Mouse (Mus musculus) ES-E14 (cell line): ENCODE results near the gene Gpr89. TPM values are rescaled to one million over a fixed set of nuclear protein-coding genes. Genes with fewer than 3 reads are reported as not detected.

Source experiments
- DNase-seq: peaks from one replicate; pipeline ENCODE4 v3.0.0-alpha.2; 2013; ENCODE audit warnings: low read depth, low spot score
- H3K27ac ChIP-seq: 2 replicates; pipeline ENCODE4 v1.5.1; 2012; ENCODE audit warnings: low read depth, mild to moderate bottlenecking, low read length, moderate library complexity, mixed read lengths; ENCODE audit not compliant: poor library complexity, insufficient read depth, severe bottlenecking
- H3K36me3 ChIP-seq: 2 replicates; pipeline ENCODE4 v1.6.1; 2012; ENCODE audit warnings: mild to moderate bottlenecking, low read length, moderate library complexity, mixed read lengths; ENCODE audit not compliant: control insufficient read depth, poor library complexity, insufficient read depth, severe bottlenecking
- H3K4me1 ChIP-seq, 2 experiments: fragments of 150-350 bp in 1 of 2; sonication (generic) in 1 of 2; 2 replicates each; pipeline ENCODE4 v1.6.1; 2012; ENCODE audit warnings: low read length in 2 of 2, mild to moderate bottlenecking in 1 of 2, mixed read lengths in 1 of 2; ENCODE audit not compliant: control insufficient read depth in 2 of 2, insufficient read depth in 2 of 2, poor library complexity in 1 of 2
- H3K4me3 ChIP-seq, 2 experiments: fragments of 150-350 bp in 1 of 2; sonication (generic) in 1 of 2; 2 replicates each; pipeline ENCODE4 v1.5.1; 2012; ENCODE audit warnings: low read length in 2 of 2, low read depth in 1 of 2, mild to moderate bottlenecking in 1 of 2, mixed read lengths in 1 of 2; ENCODE audit not compliant: insufficient read depth in 1 of 2, poor library complexity in 1 of 2, severe bottlenecking in 1 of 2
- H3K9ac ChIP-seq: 2 replicates; pipeline ENCODE4 v1.6.1; 2012; ENCODE audit warnings: low read depth, mild to moderate bottlenecking, low read length, mixed read lengths; ENCODE audit not compliant: poor library complexity, insufficient read depth, severe bottlenecking
- H3K9me3 ChIP-seq: fragments of 150-350 bp; sonication (generic); 2 replicates; pipeline ENCODE4 v1.6.1; 2012; ENCODE audit warnings: low read depth, mild to moderate bottlenecking, low read length; ENCODE audit not compliant: control insufficient read depth, insufficient read depth
- CHD2 ChIP-seq: IDR thresholded peaks from 2 replicates; pipeline ENCODE4 v1.6.1; 2014; ENCODE audit warnings: mild to moderate bottlenecking, low read depth, low read length, inconsistent platforms
- HCFC1 ChIP-seq: IDR thresholded peaks from 2 replicates; pipeline ENCODE4 v1.6.1; 2012; ENCODE audit warnings: low read length, inconsistent platforms, borderline replicate concordance; ENCODE audit not compliant: insufficient read depth
- MAFK ChIP-seq: IDR thresholded peaks from 2 replicates; pipeline ENCODE4 v1.6.1; 2014; ENCODE audit warnings: mild to moderate bottlenecking, low read depth, low read length, inconsistent platforms; ENCODE audit not compliant: insufficient read depth
- ZC3H11A ChIP-seq: IDR thresholded peaks from 2 replicates; pipeline ENCODE4 v1.6.1; 2012; ENCODE audit warnings: low read depth, mild to moderate bottlenecking, inconsistent platforms, low read length, borderline replicate concordance
- ZNF384 ChIP-seq: IDR thresholded peaks from 2 replicates; pipeline ENCODE4 v1.6.1; 2012; ENCODE audit warnings: low read depth, low read length, inconsistent platforms
- in situ Hi-C, 2 experiments: fragments of 600-800 bp; cut with MboI; formaldehyde crosslinking; loops; one replicate each; pipeline ENCODE4 v1.15.1; 2025; ENCODE audit warnings: low sequenced_read_pairs in 2 of 2, inconsistent platforms in 1 of 2; ENCODE audit not compliant: unreplicated experiment in 2 of 2
- total RNA-seq: library from RNA; depleted of rRNA; stranded (reverse); fragments of 300-350 nt; gene quantifications from 2 replicates; pipeline ENCODE4 v1.2.3, GENCODE M21; 2012

The Gpr89 gene
- total RNA-seq, 1 experiment, result 40.5 TPM

DNA sequence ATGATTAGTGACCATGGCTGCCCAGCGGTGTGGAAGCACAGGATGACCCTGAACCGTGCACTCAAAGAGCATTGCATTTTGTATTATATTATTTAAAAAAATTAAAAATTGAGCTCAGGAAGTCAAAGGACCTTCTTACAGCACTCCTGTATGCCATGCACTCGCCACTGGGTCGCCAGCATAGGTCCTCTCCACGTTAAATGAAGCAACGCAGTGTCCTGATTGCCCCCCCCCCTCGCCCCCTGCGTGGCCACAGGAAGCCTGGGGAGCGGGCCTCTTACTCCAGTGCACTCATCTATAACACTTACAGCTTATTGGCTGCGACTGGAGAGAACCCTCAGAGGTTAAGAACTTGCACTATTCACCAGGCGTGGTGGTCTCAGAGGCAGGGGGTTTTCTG, 79.9 kb downstream of the Gpr89 start:
- TF ChIP-seq MAFK, result no peak
- no peak for TF ChIP-seq CHD2
- TF ChIP-seq ZNF384, result no peak
- no peak for TF ChIP-seq HCFC1
- TF ChIP-seq ZC3H11A, result no peak
- Histone ChIP-seq H3K9me3 (no peaks in the 10 kb centered on the region), H3K4me1 (peaks cover 9 to 11% of the 10 kb centered on the region in 2 experiments; a peak in 3 of 4 replicates), H3K9ac (no peak overlapping the region), H3K4me3 (no peak overlapping the region), H3K36me3 (no peaks in the 10 kb centered on the region; the same call in 1 of the 2 replicates), H3K27ac (no peak overlapping the region)
- no peak for DNase-seq
- in situ Hi-C loops, result no loop called here

DNA sequence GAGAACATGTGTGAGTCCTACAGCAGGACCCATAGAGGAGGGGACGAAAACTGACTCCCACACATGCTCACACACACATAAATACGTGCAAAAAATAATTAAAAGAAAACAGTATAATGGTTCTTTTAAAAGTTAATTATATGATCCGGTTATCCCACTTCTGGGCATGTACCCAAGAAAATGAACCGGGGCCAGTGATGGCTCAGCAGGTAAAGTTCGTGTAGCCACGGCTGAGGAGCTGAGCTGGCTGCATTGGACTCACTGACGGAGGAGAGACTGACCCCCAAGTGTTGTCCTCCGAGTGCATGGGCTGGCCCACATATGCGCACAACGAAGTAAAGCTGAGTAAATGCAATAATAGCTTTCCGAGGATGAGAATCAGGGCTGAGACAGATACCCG, 80.5 kb downstream of the Gpr89 start:
- Histone ChIP-seq H3K4me1 (peaks cover 5 to 6% of the 10 kb centered on the region in 2 experiments; a peak in 3 of 4 replicates), H3K36me3 (no peaks in the 10 kb centered on the region; the same call in 1 of the 2 replicates), H3K27ac (no peak overlapping the region), H3K9me3 (no peaks in the 10 kb centered on the region), H3K4me3 (no peak overlapping the region), H3K9ac (no peak overlapping the region)
- no peak for TF ChIP-seq ZNF384
- TF ChIP-seq HCFC1, result no peak
- no peak for TF ChIP-seq ZC3H11A
- no peak for TF ChIP-seq CHD2
- no peak for TF ChIP-seq MAFK
- in situ Hi-C loops, result no loop called here
- DNase-seq, result no peak

DNA sequence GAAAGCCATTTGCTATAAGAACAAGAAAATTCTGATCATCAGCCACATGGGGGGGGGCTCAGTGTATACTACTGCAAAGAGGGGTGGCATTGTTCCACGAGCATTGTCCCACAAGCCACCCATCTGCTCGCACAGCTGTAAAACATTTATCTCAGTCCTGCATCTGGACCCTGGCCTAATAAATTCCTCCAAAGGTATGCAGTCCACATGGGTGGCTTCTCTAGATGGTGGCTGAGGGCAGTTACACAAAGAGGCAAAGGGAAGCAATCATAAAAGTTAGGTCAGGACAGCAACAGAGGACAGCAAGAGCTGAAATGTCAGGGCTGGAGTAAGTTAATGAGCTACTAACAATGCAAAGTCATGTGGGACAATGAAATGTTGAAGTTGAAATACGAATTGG, 81.4 kb downstream of the Gpr89 start:
- peaks cover 0 to 1% of the 10 kb centered on the region in 2 experiments; a peak in 2 of 4 replicates for H3K4me1 ChIP-seq
- in situ Hi-C loops, result no loop called here

DNA sequence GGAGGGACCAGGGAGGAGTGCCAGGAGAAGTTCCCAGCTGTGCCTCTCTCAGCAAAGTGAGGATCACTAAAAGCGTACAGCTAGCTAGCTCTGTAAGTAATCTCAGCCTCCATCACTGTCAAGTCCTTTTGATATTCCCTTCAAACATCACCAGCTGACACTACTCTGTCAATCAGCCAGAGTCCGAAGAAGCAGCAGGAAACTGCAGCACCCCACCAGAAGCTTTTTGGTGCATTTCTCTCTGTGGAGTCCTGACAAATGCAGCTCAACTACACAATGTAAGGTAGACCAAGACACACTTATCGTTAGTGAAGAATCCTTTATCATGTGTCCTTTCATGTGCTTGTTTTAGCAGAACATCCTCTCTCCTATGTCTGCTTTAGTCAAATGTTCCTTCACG, 83.6 kb downstream of the Gpr89 start:
- in situ Hi-C loops, result no loop called here
- DNase-seq, result no peak
- H3K4me3 ChIP-seq, result no peak overlapping the region
- no peaks in the 10 kb centered on the region; a peak in 1 of 4 replicates for H3K4me1 ChIP-seq
- H3K36me3 ChIP-seq, result no peaks in the 10 kb centered on the region; the same call in 1 of the 2 replicates
- TF ChIP-seq MAFK (no peak), ZC3H11A (no peak)
- H3K9me3 ChIP-seq, result no peaks in the 10 kb centered on the region
- H3K27ac ChIP-seq, result no peak overlapping the region
- no peak overlapping the region for H3K9ac ChIP-seq

More for the DNA sequence above, 81.4 kb downstream of the Gpr89 start:
- no peaks in the 10 kb centered on the region for H3K9me3 ChIP-seq
- H3K4me3 ChIP-seq, result no peak overlapping the region
- H3K9ac ChIP-seq, result no peak overlapping the region
- H3K36me3 ChIP-seq, result no peaks in the 10 kb centered on the region; the same call in 1 of the 2 replicates
- TF ChIP-seq CHD2, result no peak
- no peak for TF ChIP-seq ZC3H11A
- no peak for TF ChIP-seq MAFK
- no peak for TF ChIP-seq HCFC1
- TF ChIP-seq ZNF384, result no peak
- DNase-seq, result no peak
- H3K27ac ChIP-seq, result no peak overlapping the region
